Mouse (Mus musculus): ENCODE data around the gene Spop.
A peak's percentile ranks its signal among the peaks of the same experiment; 100 is the strongest.
"Not testable (repeated sequence)": the region's sequence is repeated elsewhere in the genome, so short reads cannot be mapped to it uniquely, and the experiment has no call there.

Spop gene

DNA sequence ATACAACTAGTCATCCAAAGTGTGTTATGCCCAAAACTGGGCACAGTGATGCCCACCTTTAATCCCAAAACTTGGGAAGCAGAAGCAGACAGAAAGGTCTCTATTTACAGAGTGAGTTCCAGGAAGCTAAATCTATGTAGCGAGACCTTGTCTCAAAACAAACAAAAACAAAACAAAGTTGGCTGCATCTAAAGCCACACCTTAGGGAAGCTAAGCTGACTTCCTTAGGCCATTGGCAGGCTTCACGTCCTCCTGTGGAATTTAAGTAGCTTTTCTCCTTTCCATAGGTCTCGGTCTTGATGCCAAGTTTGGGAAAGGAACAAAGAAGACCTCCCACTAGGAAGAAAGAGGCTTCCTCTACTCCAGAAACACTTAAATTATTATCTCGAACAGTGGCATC, 22.7 kb upstream of the Spop start:
- DNase-seq (ENCODE audit: low read depth): no peak

DNA sequence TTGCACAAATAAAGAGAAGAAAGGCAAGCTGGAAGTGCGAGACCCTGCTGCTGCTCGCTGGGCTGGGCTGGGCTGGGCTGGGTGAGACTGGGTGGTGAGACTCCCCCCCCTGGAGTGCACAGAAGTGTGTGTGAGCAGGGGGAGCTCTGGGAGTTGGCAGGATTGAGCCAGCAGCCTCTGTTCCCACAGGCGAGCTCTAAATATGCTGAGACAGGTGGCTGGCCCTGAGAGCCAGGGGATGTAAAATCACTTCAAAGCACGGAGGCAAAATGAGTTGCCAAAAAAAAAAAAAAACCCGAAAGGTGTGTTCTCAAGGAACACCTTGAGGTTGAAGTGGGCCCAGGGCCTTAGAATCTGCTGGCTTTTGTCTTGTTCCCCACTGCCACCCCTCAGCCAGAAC, 22.1 kb upstream of the Spop start:
- DNase-seq (ENCODE audit: low read depth): no peak

DNA sequence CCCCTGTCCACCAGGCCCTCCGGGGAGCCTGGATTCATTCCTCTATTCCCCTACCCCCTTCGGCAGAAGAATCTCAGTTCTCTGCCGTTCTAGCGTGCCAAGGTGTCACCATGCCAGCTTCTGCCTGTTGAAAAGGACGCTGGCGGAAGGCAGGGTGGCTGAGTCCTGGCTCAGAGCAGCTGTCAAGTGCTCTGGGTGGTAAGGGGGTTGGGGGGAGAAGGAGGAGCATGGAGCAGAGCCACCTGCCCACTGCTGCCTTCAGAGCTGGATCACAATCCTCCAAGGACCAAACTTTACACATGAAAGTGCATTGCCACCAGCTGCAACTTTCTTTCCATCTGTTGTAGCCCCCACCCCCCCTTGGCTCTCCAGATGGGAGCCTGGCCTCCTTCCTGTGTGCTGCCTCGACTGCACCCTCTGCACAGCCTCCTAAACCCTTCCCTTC, 21.6 kb upstream of the Spop start:
- DNase-seq (ENCODE audit: low read depth): no peak

DNA sequence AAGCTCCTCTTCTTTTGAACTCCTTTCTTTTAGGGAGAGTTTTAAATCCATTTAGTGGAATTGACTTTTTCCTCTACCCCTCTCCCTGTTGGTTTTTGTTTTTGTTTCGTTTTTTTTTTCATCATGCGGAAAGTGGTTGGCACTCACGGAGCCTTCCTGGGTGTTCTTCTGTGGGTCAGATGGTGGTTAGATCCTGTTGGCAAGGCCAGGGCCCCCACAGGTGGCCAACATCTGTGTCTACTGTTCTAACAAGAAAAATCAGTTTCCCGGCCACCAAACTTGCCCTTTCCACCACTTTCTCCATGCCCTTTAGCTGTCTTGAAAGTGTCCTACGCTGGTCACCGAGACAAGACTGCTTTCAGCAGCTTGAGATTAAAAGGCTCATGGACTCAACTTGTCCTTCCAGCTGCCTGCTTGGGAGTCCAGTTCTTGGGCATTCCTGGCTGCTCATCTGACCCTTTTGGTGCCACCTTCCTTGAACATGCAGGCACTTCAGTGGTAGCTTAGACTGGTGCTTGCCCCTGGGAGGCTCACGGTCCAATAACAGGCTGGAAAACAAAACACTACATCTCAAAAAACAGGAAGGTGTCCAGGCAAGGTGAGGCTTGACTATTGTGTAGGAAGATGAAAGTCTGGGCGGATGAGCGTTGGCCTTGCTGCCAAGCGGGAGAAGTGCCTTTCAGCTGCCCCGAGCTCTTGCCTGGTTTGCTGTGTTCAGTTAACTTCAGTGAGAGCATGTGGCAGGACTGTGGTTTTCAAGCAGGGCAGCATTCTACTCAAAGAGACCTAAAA, 21.0 kb upstream of the Spop start:
- DNase-seq (ENCODE audit: low read depth): no peak

DNA sequence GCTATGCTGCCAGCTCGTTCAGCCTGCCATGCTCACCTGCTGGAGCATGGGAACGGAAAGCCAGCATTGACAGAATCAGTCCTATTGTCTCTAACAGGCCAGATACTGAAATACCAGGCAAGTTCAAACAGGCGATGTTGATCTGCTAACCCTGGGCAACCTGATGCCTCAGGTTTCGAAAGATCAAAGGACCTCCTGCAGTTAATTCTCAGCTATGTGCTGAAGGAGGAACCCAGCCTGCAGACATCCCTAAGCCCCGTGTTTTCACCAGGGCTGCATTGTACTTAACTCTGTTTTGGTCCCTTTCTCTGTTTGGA, 20.4 kb upstream of the Spop start:
- DNase-seq (ENCODE audit: low read depth): no peak

DNA sequence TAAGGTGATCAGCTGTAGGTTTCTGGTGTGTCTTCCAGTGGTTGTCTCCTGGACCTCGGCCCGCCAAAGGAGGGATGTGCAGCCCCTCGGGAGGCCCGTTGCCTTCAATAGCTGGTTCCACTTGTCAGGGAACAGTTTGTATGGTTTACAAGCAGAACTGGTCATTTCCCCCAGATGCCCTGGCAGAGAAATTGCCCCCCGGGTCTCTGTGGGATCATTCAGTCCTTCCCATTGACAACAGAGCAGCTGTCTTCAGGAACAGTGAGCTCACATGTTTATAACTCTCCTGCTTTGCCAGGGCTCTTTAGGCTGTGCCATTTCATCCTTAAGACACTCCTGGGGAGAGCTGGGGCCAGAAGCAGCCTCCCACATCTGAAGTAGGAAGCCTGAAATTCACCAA, 19.8 kb upstream of the Spop start:
- DNase-seq (ENCODE audit: low read depth): no peak

DNA sequence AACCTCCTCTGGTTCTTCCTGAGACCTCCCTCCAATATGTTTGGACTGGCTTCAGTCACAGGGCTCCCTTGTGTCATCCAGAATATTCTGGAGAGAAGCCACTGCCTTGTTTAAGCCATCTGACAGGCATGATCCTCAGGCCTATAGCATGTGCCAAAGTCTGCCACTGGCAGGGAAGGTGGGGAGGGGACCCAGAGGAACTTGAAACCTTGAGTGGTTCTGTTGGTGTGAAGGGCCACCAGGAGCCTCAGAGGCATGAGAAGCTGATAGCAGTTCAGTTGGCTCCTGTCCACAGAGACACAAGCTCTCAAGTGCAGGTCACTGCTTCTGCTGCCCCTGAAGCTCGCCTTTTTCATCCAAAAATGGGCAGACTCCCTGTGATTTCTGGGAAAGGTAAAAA, 17.3 kb upstream of the Spop start:
- no peak for DNase-seq (ENCODE audit: low read depth)

DNA sequence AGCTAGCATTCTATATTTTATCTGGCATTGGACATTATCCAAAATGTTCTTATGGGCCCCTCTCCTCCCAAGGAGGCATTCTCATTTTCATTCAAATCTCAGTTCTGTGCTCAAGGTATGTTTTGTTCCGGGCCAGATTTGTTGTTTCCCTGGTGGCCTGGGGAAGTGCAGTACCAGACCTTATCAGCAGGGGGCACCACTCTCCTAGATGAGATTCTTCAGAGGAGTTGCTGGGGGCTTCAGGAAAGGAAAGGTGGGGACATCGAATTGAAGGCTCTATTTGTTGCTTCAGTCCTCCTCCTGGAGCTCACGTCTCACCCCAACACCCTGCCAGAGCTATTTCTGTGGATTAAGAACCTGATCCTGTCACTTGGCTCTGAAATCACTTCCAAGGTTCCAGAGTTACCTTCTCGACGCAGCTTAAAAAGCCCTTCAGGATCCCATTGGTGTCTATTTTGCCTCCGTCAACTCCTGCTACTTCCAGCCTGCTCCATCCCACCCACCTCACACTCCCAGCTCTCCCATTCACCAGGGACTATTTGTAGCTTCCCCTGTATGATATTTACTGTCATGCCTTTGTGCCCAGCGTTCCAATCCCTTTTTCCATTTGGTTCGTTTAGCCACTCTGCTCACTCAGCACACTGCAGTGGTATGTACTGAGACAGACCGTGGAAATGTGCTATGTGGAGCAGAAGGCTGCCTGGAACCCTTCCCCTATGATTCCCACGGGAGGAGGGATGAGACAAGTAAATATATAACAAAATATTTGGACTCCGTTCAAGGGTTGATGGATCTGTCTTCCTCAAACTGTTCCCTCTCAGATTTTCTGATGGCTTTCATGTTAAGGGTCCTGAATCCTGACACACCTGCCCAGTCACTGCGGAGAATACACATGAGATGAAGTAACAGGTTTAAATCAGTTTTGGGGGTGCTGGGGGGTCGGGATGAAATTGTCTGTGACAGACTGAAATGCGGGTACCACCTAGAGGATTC, 15.7 kb upstream of the Spop start:
- DNase-seq (ENCODE audit: low read depth): peak; percentile 82

DNA sequence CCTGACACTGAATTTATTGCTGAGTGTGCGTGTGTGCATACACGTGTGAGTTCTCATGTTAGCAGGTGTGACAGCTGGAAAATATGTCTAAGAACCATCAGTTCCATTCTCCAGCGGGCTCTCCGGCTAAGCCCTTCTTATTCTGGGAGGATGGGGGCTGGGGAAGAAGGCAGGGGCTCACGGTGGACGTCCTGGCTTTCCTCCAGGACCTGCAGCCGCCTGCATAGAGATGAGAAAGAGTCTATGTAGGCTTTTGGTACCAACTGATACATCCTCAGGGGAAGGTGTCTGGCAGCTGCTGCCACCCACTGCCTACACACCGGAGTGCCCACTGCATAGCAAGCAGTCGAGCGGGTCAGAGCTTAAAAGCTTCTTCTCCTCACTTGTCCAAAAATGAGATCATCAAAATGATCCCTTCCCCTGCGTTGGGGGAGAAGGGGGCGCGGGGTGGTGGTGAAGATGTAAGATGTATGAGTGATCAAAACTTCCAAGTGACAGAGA, 14.3 kb upstream of the Spop start:
- DNase-seq (ENCODE audit: low read depth): no peak

DNA sequence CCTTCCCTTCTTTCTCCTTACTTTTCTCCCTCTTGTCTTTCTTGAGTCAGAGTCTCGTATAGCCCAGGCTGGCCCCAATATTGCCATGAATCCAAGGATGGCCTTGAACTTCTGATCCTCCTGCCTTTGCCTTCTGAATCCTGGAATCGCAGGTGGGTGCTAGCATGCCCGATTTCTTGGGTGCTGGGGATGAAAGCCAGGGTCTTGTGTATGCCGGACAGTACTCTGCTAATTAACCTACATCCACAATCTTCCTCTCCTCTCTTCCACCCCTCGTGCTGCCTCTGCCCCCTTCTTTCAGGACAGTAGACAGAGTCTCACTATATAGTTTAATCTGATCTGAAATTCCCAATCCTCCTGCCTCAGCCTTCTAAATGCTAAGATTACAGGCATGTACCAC, 12.3 kb upstream of the Spop start:
- no peak for DNase-seq (ENCODE audit: low read depth)

DNA sequence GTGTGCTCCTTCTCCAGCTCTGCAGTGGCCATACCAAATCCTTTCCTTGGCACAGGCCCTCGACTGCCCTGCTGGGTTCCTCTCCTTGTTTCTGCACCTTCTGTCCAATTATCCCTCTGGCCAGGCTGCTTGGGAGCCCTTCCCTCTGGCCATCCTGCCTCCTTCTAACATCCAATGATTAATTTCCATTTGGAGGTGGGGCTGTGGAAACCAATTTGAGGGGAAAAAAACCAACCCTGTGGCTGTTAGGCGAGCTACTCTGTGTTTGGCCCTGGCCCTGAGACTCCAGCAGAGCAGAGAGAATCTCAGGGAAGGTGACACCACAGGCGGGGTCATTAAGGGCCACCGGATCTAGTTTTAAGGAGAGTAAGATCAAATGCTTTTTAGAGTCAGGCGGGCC, 11.7 kb upstream of the Spop start:
- no peak for DNase-seq (ENCODE audit: low read depth)

DNA sequence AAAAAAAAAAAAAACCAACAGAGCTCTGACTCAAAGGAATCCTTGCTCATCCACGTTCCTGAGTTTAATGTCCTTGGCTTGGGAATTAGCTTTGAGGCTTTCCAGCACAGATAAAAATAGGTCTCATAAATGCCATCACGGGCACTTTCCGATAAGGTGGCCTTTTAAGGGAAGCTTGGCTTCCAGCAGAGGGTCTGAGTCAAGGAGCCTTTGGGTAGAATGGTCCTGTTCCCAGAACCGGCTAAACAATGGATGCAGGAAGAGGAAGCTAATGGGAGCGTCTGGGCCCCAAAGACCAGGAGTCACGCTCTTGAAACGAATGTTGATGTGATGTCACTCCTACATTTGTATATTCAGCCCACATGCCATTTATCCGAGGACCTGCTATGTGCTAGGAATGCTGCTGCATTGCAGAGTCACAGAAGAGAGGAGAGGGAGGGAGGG, 11.2 kb upstream of the Spop start:
- no peak for DNase-seq (ENCODE audit: low read depth)

DNA sequence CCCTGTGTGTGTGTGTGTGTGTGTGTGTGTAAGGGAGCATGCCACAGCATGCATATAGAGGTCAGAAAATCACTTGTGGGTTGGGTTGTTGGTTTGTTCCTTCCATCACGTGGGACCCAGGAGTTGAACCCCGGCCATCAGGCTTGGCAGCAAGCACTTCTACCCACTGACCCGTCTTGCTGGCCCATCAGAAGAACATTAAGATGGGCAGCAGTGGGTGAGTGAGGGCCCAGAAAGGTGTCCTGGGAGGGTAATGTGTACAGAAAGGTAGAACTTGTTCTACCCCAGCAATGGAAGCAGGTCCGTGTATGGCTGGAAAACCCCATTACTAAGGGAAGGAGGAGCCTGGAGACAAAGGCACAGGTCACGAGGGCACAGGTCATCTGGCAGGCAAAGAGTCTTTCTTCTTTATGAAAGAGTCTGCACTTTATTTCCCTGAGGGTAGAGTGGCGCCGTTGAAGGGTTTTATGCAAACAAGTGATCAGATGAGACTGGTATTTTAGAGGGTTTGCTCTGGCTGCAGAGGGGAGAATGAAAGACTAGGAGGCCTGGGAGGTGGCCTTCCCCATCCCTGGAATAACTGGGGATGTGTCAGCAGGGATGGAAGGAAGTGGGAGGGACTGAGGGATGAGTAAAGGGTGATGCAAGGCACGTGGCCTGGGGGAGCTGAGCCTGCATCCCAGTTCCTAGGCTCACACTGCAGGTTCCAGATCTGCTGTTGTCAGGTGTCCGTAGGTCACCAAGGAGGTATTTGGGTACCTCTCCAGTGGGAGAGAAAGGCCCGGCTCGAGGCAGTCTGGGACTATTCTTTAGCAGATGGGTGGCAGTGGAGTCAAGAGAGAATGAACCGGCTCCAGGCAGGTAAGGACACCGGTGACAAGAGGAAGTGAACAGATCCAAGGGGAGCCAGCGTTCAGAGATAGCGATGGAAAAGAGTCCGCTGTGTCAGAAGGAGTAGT, 10.2 kb upstream of the Spop start:
- DNase-seq (ENCODE audit: low read depth): no peak

DNA sequence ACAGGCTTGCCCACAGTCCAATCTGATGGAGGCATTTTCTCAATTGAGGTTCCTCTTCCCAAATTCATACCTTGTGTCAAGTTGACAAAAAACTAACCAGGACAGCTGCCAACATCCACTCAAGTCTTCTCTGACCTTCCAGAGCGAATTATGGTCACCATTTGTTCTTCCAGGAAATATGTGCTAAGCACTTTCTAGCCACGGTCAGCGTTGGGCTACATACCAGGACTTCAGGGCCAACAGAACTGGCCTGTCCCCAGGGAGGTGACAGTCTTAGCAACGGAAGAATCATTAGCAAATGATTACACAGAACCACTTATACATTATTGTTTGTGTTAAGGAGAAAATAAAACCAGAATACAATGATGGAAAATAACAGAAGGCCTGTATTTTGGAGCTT, 8.1 kb upstream of the Spop start:
- no peak for DNase-seq (ENCODE audit: low read depth)

DNA sequence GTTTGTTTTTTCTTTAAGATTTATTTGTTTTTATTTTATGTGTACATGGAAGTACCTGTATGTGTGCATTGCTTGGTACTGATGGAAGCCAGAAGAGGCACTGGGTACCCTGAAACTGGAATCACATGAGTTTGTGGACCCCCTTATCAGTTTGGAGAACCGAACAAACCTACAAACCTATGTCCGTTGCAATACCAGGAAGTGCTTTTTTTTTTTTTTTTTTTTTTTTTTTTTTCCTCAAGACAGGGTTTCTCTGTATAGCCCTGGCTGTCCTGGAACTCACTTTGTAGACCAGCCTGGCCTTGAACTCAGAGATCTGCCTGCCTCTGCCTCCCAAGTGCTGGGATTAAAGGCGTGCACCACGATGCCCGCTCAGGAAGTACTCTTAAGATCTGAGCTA, 7.5 kb upstream of the Spop start:
- DNase-seq (ENCODE audit: low read depth): not testable (repeated sequence)

DNA sequence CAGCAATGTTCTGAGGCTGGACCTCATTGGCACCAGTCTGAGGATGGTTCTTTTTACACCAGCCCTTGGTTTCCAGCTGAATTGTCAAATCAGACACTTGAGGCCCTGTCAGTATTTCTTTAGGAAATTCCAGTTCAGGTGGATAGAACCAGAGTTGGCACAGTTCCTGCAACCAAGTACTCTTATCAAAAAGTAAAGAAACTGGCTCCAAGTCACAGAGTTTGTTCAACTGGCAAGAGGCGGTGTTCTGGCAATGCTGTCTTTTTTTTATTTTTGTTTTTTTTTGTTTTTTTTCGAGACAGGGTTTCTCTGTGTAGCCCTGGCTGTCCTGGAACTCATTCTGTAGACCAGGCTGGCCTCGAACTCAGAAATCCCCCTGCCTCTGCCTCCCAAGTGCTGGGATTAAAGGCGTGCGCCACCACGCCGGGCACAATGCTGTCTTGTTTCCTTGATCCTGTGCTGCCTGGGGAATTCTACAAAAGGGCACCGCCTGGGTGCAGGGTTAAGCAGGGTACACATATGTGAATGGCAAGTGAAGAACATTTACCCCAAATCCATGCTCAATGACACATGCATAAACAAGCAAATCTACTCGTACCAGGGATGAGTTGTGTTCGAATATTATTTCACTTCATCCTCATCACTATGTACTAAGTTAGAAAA, 4.3 kb upstream of the Spop start:
- DNase-seq (ENCODE audit: low read depth): no peak

DNA sequence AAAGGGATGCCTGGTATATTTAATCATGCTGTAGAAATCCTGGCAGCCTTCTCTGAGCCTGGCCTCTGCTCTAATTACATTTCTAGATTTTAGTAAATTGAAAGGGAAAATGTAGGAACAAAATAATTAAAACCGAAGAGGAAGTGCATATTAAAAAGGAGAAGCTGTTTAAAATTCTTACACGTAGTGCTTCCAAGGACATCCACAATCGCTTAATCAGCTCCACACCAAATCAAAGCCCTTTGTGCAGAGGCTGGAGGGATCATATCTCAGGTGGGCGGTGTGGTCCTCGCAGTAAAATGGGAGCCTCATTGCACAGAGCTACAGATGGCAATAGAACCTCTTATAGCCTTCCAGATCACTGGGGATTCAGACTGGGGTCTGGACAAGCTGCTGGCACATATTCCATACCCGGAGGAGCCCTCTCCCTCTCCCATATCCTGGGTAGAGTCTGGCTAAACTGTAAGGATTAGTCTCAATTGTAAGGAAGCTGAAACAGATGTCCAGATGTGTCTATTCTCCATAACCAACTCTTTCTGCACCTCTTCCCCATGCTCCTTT, 2.3 kb upstream of the Spop start:
- no peak for DNase-seq (ENCODE audit: low read depth)

DNA sequence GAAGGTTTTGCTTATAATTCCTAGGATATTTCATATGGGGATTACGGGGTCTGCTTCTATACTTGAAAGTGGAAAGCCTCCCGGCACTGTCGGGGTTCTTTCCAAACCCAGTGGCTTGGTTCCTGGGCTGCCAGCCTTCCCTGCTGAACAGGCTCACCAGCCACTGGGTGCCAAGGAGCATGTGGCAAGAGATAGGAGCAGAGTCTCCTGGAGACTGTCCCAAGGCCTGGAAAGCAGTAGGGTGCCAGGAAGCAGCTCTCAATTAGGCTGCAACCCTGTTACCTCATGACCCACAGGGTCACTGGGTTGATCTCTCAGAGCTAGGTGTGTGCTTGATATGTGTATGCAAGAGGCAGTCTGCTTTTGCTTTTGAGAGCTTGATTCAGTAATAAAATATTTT, 1.3 kb upstream of the Spop start:
- DNase-seq (ENCODE audit: low read depth): no peak

DNA sequence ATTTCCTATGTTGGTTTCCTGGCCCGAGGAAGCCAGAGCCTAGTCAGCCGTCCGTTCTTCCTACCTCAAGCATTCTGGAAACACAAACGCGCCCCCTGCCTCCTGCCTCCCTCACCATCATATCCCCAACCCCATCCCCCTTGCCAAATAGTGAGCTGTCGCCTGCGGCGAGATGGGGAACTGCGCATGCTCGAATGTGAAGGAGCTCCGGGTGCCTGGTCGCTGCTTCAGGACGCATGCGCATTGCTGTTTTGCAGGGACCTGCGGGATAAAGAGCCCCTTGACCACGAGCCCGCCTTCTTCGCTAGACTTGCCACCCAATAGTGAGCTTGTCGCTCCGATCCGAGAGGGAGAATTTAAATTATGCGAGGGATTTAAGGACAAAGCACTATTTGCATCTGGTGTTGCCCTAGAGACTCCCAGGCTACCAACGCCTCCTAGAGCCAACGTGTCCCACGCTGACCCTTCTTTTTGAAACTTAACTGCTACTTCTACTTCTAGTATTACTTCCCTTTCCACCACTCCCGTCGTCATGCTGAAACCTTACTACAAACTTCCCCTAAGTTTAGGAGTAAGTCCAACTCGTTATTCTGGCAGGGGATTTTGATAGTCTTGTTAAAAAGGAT, 769 bp downstream of the Spop start:
- peak; percentile 96 for DNase-seq (ENCODE audit: low read depth)

DNA sequence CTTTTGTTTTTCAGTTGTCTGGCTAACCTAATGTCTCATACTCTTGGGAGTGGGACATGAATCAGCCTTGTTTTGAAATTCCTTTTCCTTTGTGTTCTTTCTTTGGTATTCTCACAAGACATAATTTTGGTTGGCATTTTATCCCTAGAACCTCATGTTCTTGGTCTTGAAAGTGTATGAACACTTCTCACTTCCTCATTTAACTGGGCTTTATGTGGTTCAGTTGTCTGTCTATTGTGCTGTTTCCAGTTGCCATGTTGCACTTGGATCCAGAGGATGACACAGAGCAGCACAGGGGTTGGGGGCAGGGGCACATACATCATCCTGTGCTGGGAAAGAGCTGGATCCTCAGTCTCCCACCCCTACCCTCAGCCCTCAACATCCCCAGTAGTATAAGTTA, 2.1 kb downstream of the Spop start:
- no peak for DNase-seq (ENCODE audit: low read depth)

DNA sequence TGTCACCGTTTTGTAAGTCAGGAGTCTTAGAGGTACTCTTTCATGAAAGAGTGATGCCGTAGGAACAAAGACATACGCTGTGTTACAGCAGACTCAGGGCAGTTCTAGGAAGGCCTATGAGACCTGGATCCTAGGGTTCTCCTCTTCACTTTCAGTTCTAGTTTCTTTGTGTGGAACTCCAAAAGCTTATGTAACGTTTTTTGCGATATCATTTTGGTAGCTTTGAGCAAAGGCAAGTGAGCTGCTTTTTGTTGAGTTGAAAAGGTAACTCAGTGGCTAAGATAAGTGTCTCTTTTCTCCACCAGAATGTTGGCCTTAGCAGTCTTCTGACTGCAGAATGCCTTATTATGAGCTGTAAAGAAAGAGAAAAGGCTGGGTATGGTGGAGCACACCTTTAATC, 3.5 kb downstream of the Spop start:
- no peak for DNase-seq (ENCODE audit: low read depth)

Measured in naive thymus-derived CD4-positive, alpha-beta T cell, adult 2 months (primary cell).